Mouse (Mus musculus) adipocyte (in vitro differentiated cells): ENCODE data around the gene Krt36.

Experiments used
- DNase-seq: peaks from one replicate; pipeline ENCODE4 v3.0.0-alpha.2; 2016; ENCODE audit warnings: low spot score

The Krt36 gene

GRCm38 (mm10) chr11:100088378-100089025, 16.9 kb downstream of the Krt36 start:
- no peak for DNase-seq

GRCm38 (mm10) chr11:100087861-100088260, 17.6 kb downstream of the Krt36 start, which contains the start of gene Krt32:
Gene Krt32, minus strand, starts transcription at chr11:100088226.
- no peak for DNase-seq

GRCm38 (mm10) chr11:100073873-100074272, 31.6 kb downstream of the Krt36 start:
- peak; percentile 6 for DNase-seq

- no peak for DNase-seq
Measured at GRCm38 (mm10) chr11:100067293-100068036, 38.0 kb downstream of the Krt36 start.

GRCm38 (mm10) chr11:100066236-100067010, 39.0 kb downstream of the Krt36 start:
- DNase-seq: peak; percentile 22

- DNase-seq: no peak
Measured at GRCm38 (mm10) chr11:100058875-100059274, 46.6 kb downstream of the Krt36 start.

GRCm38 (mm10) chr11:100055686-100056655, 49.5 kb downstream of the Krt36 start:
- no peak for DNase-seq
